Mouse (Mus musculus): ENCODE measurements around the gene Fam149b. TPM values are rescaled to one million over a fixed set of nuclear protein-coding genes. Genes with fewer than 3 reads are reported as not detected.
A peak's percentile ranks its signal among the peaks of the same experiment; 100 is the strongest.

Gene Fam149b
- polyA plus RNA-seq, 1 experiment from 2014 or later: 47.1 TPM

GRCm38 (mm10) chr14:20368271-20368670, 20.3 kb downstream of the Fam149b start:
- H3K4me2 ChIP-seq (replicated peaks): no peak overlapping the region
- H3K4me1 ChIP-seq (replicated peaks): no peaks in the 10 kb centered on the region
- H3K36me3 ChIP-seq: peaks cover 78% of the 10 kb centered on the region
- no peaks in the 10 kb centered on the region for H3K27me3 ChIP-seq
- no peaks in the 10 kb centered on the region for H3K9me3 ChIP-seq
- no peak for ATAC-seq
- H3K9ac ChIP-seq (replicated peaks): no peak overlapping the region
- 91% methylated on average over 3 of the region's 3 CpGs for WGBS
- H3K4me3 ChIP-seq (replicated peaks): no peak overlapping the region
- no peak overlapping the region for H3K27ac ChIP-seq

- Histone ChIP-seq H3K27me3 (no peaks in the 10 kb centered on the region), H3K36me3 (peaks cover 73% of the 10 kb centered on the region), H3K4me2 (replicated peaks) (no peak overlapping the region), H3K9me3 (no peaks in the 10 kb centered on the region), H3K9ac (replicated peaks) (no peak overlapping the region), H3K27ac (no peak overlapping the region), H3K4me1 (replicated peaks) (no peaks in the 10 kb centered on the region), H3K4me3 (replicated peaks) (no peak overlapping the region)
- WGBS: 91% methylated on average over 7 of the region's 7 CpGs
- no peak for ATAC-seq
Measured at GRCm38 (mm10) chr14:20370798-20371197, 22.8 kb downstream of the Fam149b start.

- peaks cover 74% of the 10 kb centered on the region for H3K36me3 ChIP-seq
- ATAC-seq: no peak
- H3K27ac ChIP-seq: no peak overlapping the region
- no peak overlapping the region for H3K4me3 ChIP-seq (replicated peaks)
- H3K4me1 ChIP-seq (replicated peaks): no peaks in the 10 kb centered on the region
- H3K9ac ChIP-seq (replicated peaks): no peak overlapping the region
- no peak overlapping the region for H3K4me2 ChIP-seq (replicated peaks)
- WGBS: 90% methylated on average over 1 of the region's 1 CpGs
- no peaks in the 10 kb centered on the region for H3K27me3 ChIP-seq
- no peaks in the 10 kb centered on the region for H3K9me3 ChIP-seq
Measured at GRCm38 (mm10) chr14:20371854-20372253, 23.9 kb downstream of the Fam149b start.

- H3K27me3 ChIP-seq: no peaks in the 10 kb centered on the region
- H3K4me2 ChIP-seq (replicated peaks): no peak overlapping the region
- H3K27ac ChIP-seq: no peak overlapping the region
- no peak overlapping the region for H3K9ac ChIP-seq (replicated peaks)
- peaks cover 78% of the 10 kb centered on the region for H3K36me3 ChIP-seq
- no peaks in the 10 kb centered on the region for H3K4me1 ChIP-seq (replicated peaks)
- ATAC-seq: no peak
- no peak overlapping the region for H3K4me3 ChIP-seq (replicated peaks)
- H3K9me3 ChIP-seq: no peaks in the 10 kb centered on the region
- WGBS: 89% methylated on average over 4 of the region's 4 CpGs
Measured at GRCm38 (mm10) chr14:20377112-20377521, 29.2 kb downstream of the Fam149b start.

- no peak overlapping the region for H3K27ac ChIP-seq
- 0 out of 2 replicates have a peak, but pooled peaks have one; percentile 62 for ATAC-seq
- no peaks in the 10 kb centered on the region for H3K9me3 ChIP-seq
- no peak overlapping the region for H3K4me3 ChIP-seq (replicated peaks)
- WGBS: 44% methylated on average over 13 of the region's 13 CpGs
- H3K27me3 ChIP-seq: no peaks in the 10 kb centered on the region
- H3K4me2 ChIP-seq (replicated peaks): no peak overlapping the region
- peaks cover 77% of the 10 kb centered on the region for H3K36me3 ChIP-seq
- H3K4me1 ChIP-seq (replicated peaks): no peaks in the 10 kb centered on the region
- H3K9ac ChIP-seq (replicated peaks): no peak overlapping the region
Measured at GRCm38 (mm10) chr14:20378313-20379061, 30.5 kb downstream of the Fam149b start.

GRCm38 (mm10) chr14:20379087-20379640, 31.2 kb downstream of the Fam149b start:
- WGBS: 91% methylated on average over 5 of the region's 5 CpGs
- Histone ChIP-seq H3K4me2 (replicated peaks) (no peak overlapping the region), H3K4me1 (replicated peaks) (no peaks in the 10 kb centered on the region), H3K4me3 (replicated peaks) (no peak overlapping the region), H3K27me3 (no peaks in the 10 kb centered on the region), H3K36me3 (peaks cover 79% of the 10 kb centered on the region), H3K9ac (replicated peaks) (no peak overlapping the region), H3K27ac (no peak overlapping the region), H3K9me3 (no peaks in the 10 kb centered on the region)
- ATAC-seq: no peak

- 92% methylated on average over 9 of the region's 9 CpGs for WGBS
- Histone ChIP-seq H3K36me3 (peaks cover 81% of the 10 kb centered on the region), H3K27ac (no peak overlapping the region), H3K4me3 (replicated peaks) (no peak overlapping the region), H3K4me2 (replicated peaks) (no peak overlapping the region), H3K9ac (replicated peaks) (no peak overlapping the region), H3K27me3 (no peaks in the 10 kb centered on the region), H3K9me3 (no peaks in the 10 kb centered on the region), H3K4me1 (replicated peaks) (no peaks in the 10 kb centered on the region)
- ATAC-seq: no peak
Measured at GRCm38 (mm10) chr14:20379753-20380430, 31.9 kb downstream of the Fam149b start.

- no peaks in the 10 kb centered on the region for H3K27me3 ChIP-seq
- peak within 1 kb of the TSS; percentile 57 for H3K4me3 ChIP-seq (replicated peaks)
- WGBS: under 1% methylated on average over 59 of the region's 59 CpGs
- H3K9ac ChIP-seq (replicated peaks): peak within 1 kb of the TSS; percentile 74
- peaks cover 43% of the 10 kb centered on the region for H3K4me1 ChIP-seq (replicated peaks)
- H3K4me2 ChIP-seq (replicated peaks): peak within 1 kb of the TSS; percentile 80
- peak within 1 kb of the TSS; percentile 78 for H3K27ac ChIP-seq
- no peaks in the 10 kb centered on the region for H3K9me3 ChIP-seq
- peak; percentile 73 for ATAC-seq
- peaks cover 48% of the 10 kb centered on the region for H3K36me3 ChIP-seq
Measured at GRCm38 (mm10) chr14:20388441-20389129, 40.6 kb downstream of the Fam149b start, which contains the start of gene Dnajc9. Gene Dnajc9 (minus strand): TSS chr14:20388910.

GRCm38 (mm10) chr14:20389446-20390079, 41.6 kb downstream of the Fam149b start:
- Histone ChIP-seq H3K36me3 (peaks cover 39% of the 10 kb centered on the region), H3K9me3 (no peaks in the 10 kb centered on the region), H3K27ac (no peak overlapping the region), H3K4me3 (replicated peaks) (peak overlapping the region; percentile 57), H3K4me1 (replicated peaks) (peaks cover 43% of the 10 kb centered on the region), H3K4me2 (replicated peaks) (peak overlapping the region; percentile 80), H3K27me3 (no peaks in the 10 kb centered on the region), H3K9ac (replicated peaks) (peak overlapping the region; percentile 74; the same call in 1 of the 2 replicates)
- 88% methylated on average over 8 of the region's 8 CpGs for WGBS
- no peak for ATAC-seq

- WGBS: 90% methylated on average over 4 of the region's 4 CpGs
- no peaks in the 10 kb centered on the region for H3K9me3 ChIP-seq
Measured at GRCm38 (mm10) chr14:20392326-20392725, 44.4 kb downstream of the Fam149b start.

GRCm38 (mm10) chr14:20393205-20393913, 45.4 kb downstream of the Fam149b start, which contains the start of gene Mrps16:
Gene Mrps16 (minus strand): TSS chr14:20393634.
- Histone ChIP-seq H3K4me3 (replicated peaks) (peak within 1 kb of the TSS; percentile 73), H3K4me2 (replicated peaks) (peak within 1 kb of the TSS; percentile 59), H3K9me3 (no peaks in the 10 kb centered on the region), H3K36me3 (peaks cover 13% of the 10 kb centered on the region), H3K9ac (replicated peaks) (peak within 1 kb of the TSS; percentile 90), H3K27me3 (no peaks in the 10 kb centered on the region), H3K27ac (peak within 1 kb of the TSS; percentile 88), H3K4me1 (replicated peaks) (peaks cover 13% of the 10 kb centered on the region)
- peak; percentile 96 for ATAC-seq
- WGBS: under 1% methylated on average over 68 of the region's 68 CpGs

More at GRCm38 (mm10) chr14:20392326-20392725, 44.4 kb downstream of the Fam149b start:
- no peak overlapping the region for H3K4me3 ChIP-seq (replicated peaks)
- no peak overlapping the region for H3K9ac ChIP-seq (replicated peaks)
- no peak overlapping the region for H3K27ac ChIP-seq
- peaks cover 15% of the 10 kb centered on the region for H3K36me3 ChIP-seq
- no peaks in the 10 kb centered on the region for H3K27me3 ChIP-seq
- ATAC-seq: no peak
- 0 out of 2 replicates have a peak overlapping the region, but pooled peaks have one; percentile 59 for H3K4me2 ChIP-seq (replicated peaks)
- peaks cover 23% of the 10 kb centered on the region for H3K4me1 ChIP-seq (replicated peaks)
